Mouse (Mus musculus): ENCODE results near the gene Lman1l. TPM values are rescaled to one million over a fixed set of nuclear protein-coding genes. Genes with fewer than 3 reads are reported as not detected.

Gene Lman1l
- total RNA-seq, 2 experiments from 2014 or later = not detected

- intact Hi-C loops (cut with DNase I) = no loop called here
- DNase-seq (ENCODE audit: low spot score in 2 of 2) = no peak
These were observed 23.3 kb downstream of the Lman1l start for GRCm38 (mm10) chr9:57597265-57597664.

- intact Hi-C loops (cut with DNase I) = loop anchor here (5.0 kb wide), 1 partner anchor 53 kb away; no protein-coding TSS in a partner anchor
- DNase-seq (ENCODE audit: low spot score in 2 of 2) = no peak
These were observed 26.4 kb downstream of the Lman1l start for GRCm38 (mm10) chr9:57594174-57594509.

- no peak for DNase-seq (ENCODE audit: low spot score in 2 of 2)
- intact Hi-C loops (cut with DNase I) = loop anchor here (5.0 kb wide), 1 partner anchor 54 kb away; no protein-coding TSS in a partner anchor
These were observed 27.0 kb downstream of the Lman1l start for GRCm38 (mm10) chr9:57593454-57594173.

- no peak for DNase-seq (ENCODE audit: low spot score in 2 of 2)
- intact Hi-C loops (cut with DNase I) = loop anchor here (5.0 kb wide), 1 partner anchor 57 kb away; no protein-coding TSS in a partner anchor
These were observed 29.8 kb downstream of the Lman1l start for GRCm38 (mm10) chr9:57590726-57591125.

GRCm38 (mm10) chr9:57589224-57590126 is 31.1 kb downstream of the Lman1l start, which contains the start of gene Ulk3:
Gene Ulk3, plus strand, starts transcription at chr9:57589452.
- intact Hi-C loops (cut with DNase I) = loop anchor here (5.0 kb wide), 1 partner anchor 58 kb away; no protein-coding TSS in a partner anchor
- peak; percentile 79 to 85 for DNase-seq (ENCODE audit: low spot score in 2 of 2)

DNA sequence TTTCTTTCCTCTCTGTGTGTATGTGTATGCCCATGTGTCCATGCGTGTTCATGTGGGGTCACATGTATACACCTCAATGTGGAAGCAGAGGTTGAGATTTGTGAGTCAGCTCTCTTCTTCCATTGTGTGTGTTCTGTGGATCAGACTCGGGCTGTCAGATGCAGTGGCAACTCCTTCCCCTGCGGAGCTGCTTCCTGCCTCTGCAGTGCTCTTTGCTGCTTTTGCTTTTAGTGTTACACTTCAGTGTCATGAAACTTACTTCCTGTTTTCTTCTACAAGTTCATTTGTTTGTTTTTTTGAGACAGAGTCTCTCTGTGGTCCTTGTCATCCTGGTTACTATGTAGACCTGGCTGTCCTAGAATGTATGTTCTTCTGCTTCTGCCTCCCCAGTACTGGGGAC is 35.6 kb downstream of the Lman1l start:
- intact Hi-C loops (cut with DNase I) = no loop called here
- DNase-seq (ENCODE audit: low spot score in 2 of 2) = no peak

DNA sequence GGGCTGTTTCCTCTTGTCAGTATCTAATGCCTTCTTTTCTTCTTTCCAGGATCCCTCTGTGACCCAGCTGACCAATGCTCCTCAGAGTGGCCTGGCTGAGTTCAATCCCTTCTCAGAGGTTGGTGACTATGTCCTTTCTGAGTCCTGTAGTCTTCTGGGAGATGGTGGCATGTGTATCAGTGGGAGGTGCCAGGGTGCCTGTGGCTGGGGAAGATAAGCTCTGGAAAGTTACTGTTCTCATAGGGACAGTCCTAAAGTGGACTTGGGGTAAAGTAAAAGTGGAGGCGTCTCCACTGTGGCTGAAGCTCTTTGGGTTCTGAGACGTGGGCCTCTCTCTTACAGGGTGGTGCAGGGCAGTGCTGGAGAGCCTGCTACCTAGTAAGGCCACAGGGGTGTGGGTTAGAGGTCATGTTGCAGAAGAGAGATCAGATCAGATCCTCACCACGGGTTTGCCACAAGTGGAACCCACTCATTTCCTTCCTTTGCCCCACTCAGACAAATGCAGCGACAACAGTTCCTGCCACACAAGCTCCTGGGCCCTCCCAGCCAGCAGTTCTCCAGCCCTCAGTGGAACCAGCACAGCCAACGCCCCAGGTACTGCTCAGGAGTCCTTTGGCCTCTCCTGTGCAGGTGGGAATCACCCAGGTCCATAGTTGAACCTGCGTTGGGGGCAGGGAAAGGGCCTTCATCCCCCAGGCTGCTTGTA is 43.3 kb downstream of the Lman1l start:
- no peak for DNase-seq (ENCODE audit: low spot score in 2 of 2)
- intact Hi-C loops (cut with DNase I) = no loop called here

- intact Hi-C loops (cut with DNase I) = no loop called here
- DNase-seq (ENCODE audit: low spot score in 2 of 2) = no peak
These were observed 45.0 kb downstream of the Lman1l start for GRCm38 (mm10) chr9:57575577-57575976.

DNA sequence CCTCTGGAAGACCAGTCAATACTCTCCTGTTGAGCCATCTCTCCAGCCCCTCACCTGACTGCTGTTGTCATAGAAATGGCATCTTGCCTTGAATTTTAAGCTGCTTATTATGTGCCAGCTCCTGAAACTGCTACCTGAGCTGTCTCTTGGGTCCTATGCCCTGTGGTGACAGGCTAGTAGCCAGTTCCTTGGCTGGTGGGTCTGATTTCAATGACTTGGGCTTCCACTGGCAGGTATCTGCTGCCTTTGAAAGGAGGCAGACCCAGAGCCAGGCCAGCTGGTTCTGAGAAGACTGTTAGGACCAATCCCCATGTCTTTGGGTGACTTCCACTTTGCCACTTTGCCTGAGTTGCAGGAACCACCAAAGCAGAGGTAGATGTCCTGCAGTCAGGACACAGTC is 46.2 kb downstream of the Lman1l start:
- DNase-seq (ENCODE audit: low spot score in 2 of 2) = no peak
- intact Hi-C loops (cut with DNase I) = no loop called here

DNA sequence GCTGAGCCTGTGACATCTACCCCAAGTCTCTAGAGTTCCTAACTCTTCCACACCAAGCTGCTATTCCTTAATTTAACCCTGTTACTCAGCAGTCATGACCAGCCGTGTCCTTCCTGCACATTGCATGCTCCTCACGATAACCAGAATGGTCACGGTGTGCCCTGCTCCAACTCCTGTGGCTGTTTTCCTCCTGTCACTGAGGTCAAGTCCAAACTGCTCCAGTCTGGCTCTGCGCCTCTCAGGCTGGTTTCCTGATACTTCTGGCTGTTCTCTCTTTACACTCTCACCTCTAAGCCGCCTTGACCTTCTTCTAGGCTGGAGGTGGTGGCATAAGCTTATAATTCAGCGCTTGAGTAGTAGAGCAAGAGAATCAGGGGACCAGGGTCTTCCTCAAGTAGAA is 52.1 kb downstream of the Lman1l start:
- intact Hi-C loops (cut with DNase I) = no loop called here
- DNase-seq (ENCODE audit: low spot score in 2 of 2) = no peak

DNA sequence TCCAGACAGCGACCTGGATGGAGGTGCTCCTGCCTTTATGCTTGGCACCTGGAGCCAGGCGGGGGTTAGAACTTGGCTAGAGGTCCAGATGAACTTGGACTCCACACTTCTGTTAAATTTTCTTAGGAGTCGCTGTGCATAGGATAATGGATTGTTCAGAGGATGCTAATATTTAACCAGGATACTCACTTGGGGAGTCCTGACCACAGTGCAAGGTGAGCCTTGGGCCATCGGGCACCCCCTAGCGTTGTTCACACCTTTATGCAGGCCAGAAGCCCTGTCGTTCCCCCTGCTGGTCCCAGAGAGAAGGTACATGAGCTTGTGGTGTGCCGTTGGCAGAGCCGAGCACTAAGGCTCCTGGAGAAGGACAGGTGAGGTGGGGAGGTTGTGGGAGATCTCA is 53.7 kb downstream of the Lman1l start:
- intact Hi-C loops (cut with DNase I) = no loop called here
- no peak for DNase-seq (ENCODE audit: low spot score in 2 of 2)

GRCm38 (mm10) chr9:57565741-57566221 is 54.8 kb downstream of the Lman1l start:
- intact Hi-C loops (cut with DNase I) = no loop called here
- DNase-seq (ENCODE audit: low spot score in 2 of 2) = peak; percentile 57 to 62

- intact Hi-C loops (cut with DNase I) = no loop called here
- no peak for DNase-seq (ENCODE audit: low spot score in 2 of 2)
These were observed 56.0 kb downstream of the Lman1l start for GRCm38 (mm10) chr9:57564609-57565008.

DNA sequence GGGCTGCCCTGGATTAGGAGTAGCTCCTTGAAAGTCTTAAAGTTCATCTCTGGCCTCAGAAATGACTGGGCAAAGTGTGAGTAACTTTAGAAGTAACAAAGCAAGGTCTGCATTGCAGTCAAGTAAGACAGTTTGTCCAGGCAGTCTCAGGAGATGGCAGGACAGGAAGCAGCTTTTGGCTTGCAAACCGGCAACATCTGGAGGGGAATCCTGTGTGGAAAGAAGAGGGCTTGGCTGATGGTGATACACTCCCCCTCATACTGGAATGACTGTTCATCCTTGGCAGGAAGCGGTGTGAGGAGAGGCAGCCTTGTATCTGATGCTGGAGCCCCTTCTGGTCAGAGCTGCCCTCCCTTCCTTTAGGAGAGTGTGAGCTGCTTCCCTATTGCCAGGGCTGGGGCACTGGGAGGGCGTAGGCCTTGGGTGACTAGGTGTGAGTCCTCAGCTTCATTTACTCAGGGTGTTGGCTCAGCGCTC is 57.6 kb downstream of the Lman1l start:
- peak; percentile 45 to 50 for DNase-seq (ENCODE audit: low spot score in 2 of 2)
- intact Hi-C loops (cut with DNase I) = no loop called here

GRCm38 (mm10) chr9:57561711-57562099 is 58.9 kb downstream of the Lman1l start:
- intact Hi-C loops (cut with DNase I) = no loop called here
- no peak for DNase-seq (ENCODE audit: low spot score in 2 of 2)

GRCm38 (mm10) chr9:57560861-57561710 is 59.5 kb downstream of the Lman1l start, which contains the start of gene Scamp2:
Gene Scamp2, plus strand, starts transcription at chr9:57560943.
- peak; percentile 96 to 97 for DNase-seq (ENCODE audit: low spot score in 2 of 2)
- intact Hi-C loops (cut with DNase I) = no loop called here

DNA sequence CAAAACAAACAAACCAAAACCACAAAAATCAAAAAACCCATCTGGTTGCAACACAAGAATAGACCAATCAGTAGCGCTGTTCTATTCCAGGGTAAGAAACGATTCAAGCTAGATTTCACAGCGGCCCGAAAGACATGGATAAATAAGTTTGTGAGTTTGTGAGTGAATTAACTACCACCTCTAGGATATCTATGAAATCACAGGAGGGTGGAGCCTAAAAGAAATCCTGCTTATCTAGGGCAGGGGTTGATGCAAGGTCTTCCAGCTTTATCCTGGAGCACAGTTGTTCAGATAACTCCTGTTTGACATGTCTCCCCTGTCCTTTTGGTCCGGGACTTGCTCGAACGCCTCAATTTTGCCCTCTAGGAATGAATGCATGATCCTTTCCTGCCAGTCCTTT is 60.3 kb downstream of the Lman1l start:
- DNase-seq (ENCODE audit: low spot score in 2 of 2) = no peak
- intact Hi-C loops (cut with DNase I) = no loop called here

- intact Hi-C loops (cut with DNase I) = no loop called here
- DNase-seq (ENCODE audit: low spot score in 2 of 2) = no peak
These were observed 61.0 kb downstream of the Lman1l start for GRCm38 (mm10) chr9:57559568-57559967.

GRCm38 (mm10) chr9:57558625-57559024 is 61.9 kb downstream of the Lman1l start:
- DNase-seq (ENCODE audit: low spot score in 2 of 2) = no peak
- intact Hi-C loops (cut with DNase I) = no loop called here
